ENCODE assay signal across 8 mouse cellular contexts in the genomic region with DNA sequence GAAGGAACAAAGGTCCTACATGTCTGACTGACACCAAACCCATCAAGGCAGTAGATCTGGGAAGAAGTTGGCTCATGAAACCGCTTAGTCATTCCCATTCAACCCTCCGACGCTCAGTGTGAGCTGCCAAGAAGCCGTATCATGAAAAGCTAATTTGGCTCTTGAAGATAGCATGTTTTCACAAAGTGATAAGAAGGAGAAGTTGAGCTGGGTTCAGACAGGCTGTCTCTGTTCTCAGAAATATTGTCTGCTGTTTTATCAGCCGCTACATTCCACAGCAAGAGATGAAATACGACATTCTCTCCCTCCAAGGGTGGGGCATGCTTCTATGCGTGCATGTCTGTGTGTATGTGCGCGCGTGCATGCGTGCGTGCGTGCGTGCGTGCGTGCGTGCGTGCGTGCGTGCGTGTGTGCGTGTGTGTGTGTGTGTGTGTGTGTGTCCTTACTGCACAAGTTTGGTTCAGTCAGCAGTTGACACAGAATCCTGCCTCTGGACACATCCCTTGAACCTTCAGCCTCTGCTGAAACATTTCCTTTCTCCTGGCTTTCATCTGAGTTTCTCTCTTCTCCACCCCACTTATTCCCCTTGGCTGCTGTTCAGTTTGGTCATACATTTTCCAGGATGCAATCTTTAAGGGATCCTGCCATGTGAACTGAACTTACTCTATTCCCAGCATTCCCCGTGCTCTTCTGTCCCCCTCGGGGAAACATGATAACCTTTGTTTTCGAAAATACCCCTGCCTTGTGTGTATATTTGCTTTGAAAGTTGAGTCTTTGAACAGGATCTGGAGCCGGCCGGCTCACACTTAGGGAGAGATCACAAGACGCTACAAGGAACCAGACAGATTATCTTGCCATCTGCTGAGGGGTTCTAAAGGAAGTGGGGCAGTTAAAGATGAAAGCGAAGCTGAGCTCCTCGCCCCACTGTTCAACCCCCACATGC.
DNase-seq lines count a peak whose midpoint lies in the region; ATAC-seq and TF ChIP-seq lines count a peak whose summit lies in the region.

No protein-coding gene starts in this region.

- no peak for TF ChIP-seq CTCF in heart, adult 2 months (IDR thresholded peaks at IDR 0.05)
- no peak for TF ChIP-seq CTCF in lung, embryonic 14.5 days (IDR thresholded peaks at IDR 0.05; ENCODE audit: low read depth)

- peak overlapping the region; percentile 15; the same call in 1 of the 2 replicates for H3K4me3 ChIP-seq in heart, adult 2 months
- H3K4me3 ChIP-seq in lung, embryonic 14.5 days (ENCODE audit: low read depth, low read length) = no peak overlapping the region
- H3K4me3 ChIP-seq in stomach, embryonic 15.5 days (replicated peaks) = no peak overlapping the region

- peak; percentile 33; the same call in 1 of the 2 replicates for TF ChIP-seq POLR2A in heart, adult 2 months (IDR thresholded peaks at IDR 0.05; ENCODE audit: insufficient read depth, low read depth, low read length)

- ATAC-seq in lung, embryonic 14.5 days (ENCODE audit: insufficient read depth) = peak; percentile 92
- peak; percentile 88 for ATAC-seq in stomach, embryonic 15.5 days (ENCODE audit: insufficient read depth, low FRiP score, low read depth)

- WGBS in heart, adult 2 months = 19% methylated on average over 30 of the region's 30 CpGs
- 20% methylated on average over 30 of the region's 30 CpGs for WGBS in lung, embryonic 14.5 days
- 42% methylated on average over 30 of the region's 30 CpGs for WGBS in stomach, embryonic 15.5 days

- peak overlapping the region; percentile 72 for H3K9ac ChIP-seq in heart, adult 2 months (ENCODE audit: low read depth, low read length)
- H3K9ac ChIP-seq in lung, embryonic 14.5 days = no peak overlapping the region
- no peak overlapping the region for H3K9ac ChIP-seq in stomach, embryonic 15.5 days

- no peaks in the 10 kb centered on the region for H3K79me2 ChIP-seq in heart, adult 2 months (replicated peaks; ENCODE audit: control insufficient read depth, insufficient read depth, low read length)

- no peaks in the 10 kb centered on the region for H3K9me3 ChIP-seq in lung, embryonic 14.5 days (ENCODE audit: low read depth, low read length)
- H3K9me3 ChIP-seq in stomach, embryonic 15.5 days = no peaks in the 10 kb centered on the region

- peak; percentile 29 for DNase-seq in gastrocnemius, adult 18-20 months (ENCODE audit: low spot score)
- DNase-seq in gastrocnemius, postnatal 36 days = no peak
- DNase-seq in brain, adult 2 months (ENCODE audit: low read depth, low spot score) = peak; percentile 81
- DNase-seq in heart, adult 2 months = peak; percentile 63 to 67
- peak; percentile 70 for DNase-seq in kidney, postnatal 10 days
- DNase-seq in lung, embryonic 14.5 days = peak; percentile 84
- no peak for DNase-seq in cerebellum, postnatal 25 days

- peak overlapping the region; percentile 34 for H3K27ac ChIP-seq in heart, adult 2 months
- peak overlapping the region; percentile 92 for H3K27ac ChIP-seq in lung, embryonic 14.5 days (ENCODE audit: low read depth)
- peak overlapping the region; percentile 63 for H3K27ac ChIP-seq in stomach, embryonic 15.5 days

- 0 out of 2 replicates have a peak, but pooled peaks have one; percentile 12 for TF ChIP-seq EP300 in heart, adult 2 months (IDR thresholded peaks at IDR 0.05; ENCODE audit: insufficient read depth, low read depth, low read length)

- intact Hi-C loops in gastrocnemius, postnatal 36 days (cut with DNase I) = no loop called here
- intact Hi-C loops in heart, adult 2 months (cut with DNase I) = loop anchor here (5.0 to 10.0 kb wide), 2 partner anchors 199 to 379 kb away; no protein-coding TSS in a partner anchor

- no peaks in the 10 kb centered on the region for H3K27me3 ChIP-seq in heart, adult 2 months (ENCODE audit: control insufficient read depth, insufficient read depth, low read length)
- H3K27me3 ChIP-seq in lung, embryonic 14.5 days (ENCODE audit: insufficient read depth, low read length) = no peaks in the 10 kb centered on the region
- no peaks in the 10 kb centered on the region for H3K27me3 ChIP-seq in stomach, embryonic 15.5 days (replicated peaks)

- peak overlapping the region; percentile 46 for H3K4me2 ChIP-seq in lung, embryonic 14.5 days
- H3K4me2 ChIP-seq in stomach, embryonic 15.5 days = peak overlapping the region; percentile 27

- peaks cover 3% of the 10 kb centered on the region; the same call in 1 of the 2 replicates for H3K36me3 ChIP-seq in heart, adult 2 months (ENCODE audit: control insufficient read depth, insufficient read depth, low read length)
- no peaks in the 10 kb centered on the region; the same call in 1 of the 2 replicates for H3K36me3 ChIP-seq in lung, embryonic 14.5 days (ENCODE audit: insufficient read depth)
- no peaks in the 10 kb centered on the region for H3K36me3 ChIP-seq in stomach, embryonic 15.5 days

- H3K4me1 ChIP-seq in heart, adult 2 months (ENCODE audit: control insufficient read depth, insufficient read depth, low read length) = peaks cover 4% of the 10 kb centered on the region
- peaks cover 26% of the 10 kb centered on the region for H3K4me1 ChIP-seq in lung, embryonic 14.5 days (ENCODE audit: insufficient read depth)
- peaks cover 17% of the 10 kb centered on the region for H3K4me1 ChIP-seq in stomach, embryonic 15.5 days

Comparison
In these comparisons a context has a peak if more than half of its experiments do, and no peak if none do; other contexts are left out.
1. DNase-seq: peak in gastrocnemius, adult 18-20 months (single experiment), brain, adult 2 months (single experiment), heart, adult 2 months (2 of 2), kidney, postnatal 10 days (single experiment) and lung, embryonic 14.5 days (single experiment); none in gastrocnemius, postnatal 36 days (0 of 2) and cerebellum, postnatal 25 days (0 of 2).
2. H3K27ac ChIP-seq: peak in every context shown above with its lines; median percentile 92 in lung, embryonic 14.5 days; 63 in stomach, embryonic 15.5 days; 34 in heart, adult 2 months.